Mouse (Mus musculus) lung, postnatal 25 days (tissue): ENCODE results near the gene Arl8b.
A peak's percentile ranks its signal among the peaks of the same experiment; 100 is the strongest.

ENCODE experiments used
- DNase-seq: peaks from one replicate; pipeline ENCODE4 v3.0.0; 2022; ENCODE audit warnings: low spot score

Gene Arl8b

GRCm38 (mm10) chr6:108784796-108785195 is 1.9 kb downstream of the Arl8b start:
- no peak for DNase-seq

GRCm38 (mm10) chr6:108785551-108785950 is 2.7 kb downstream of the Arl8b start:
- DNase-seq, result no peak

GRCm38 (mm10) chr6:108791498-108791897 is 8.6 kb downstream of the Arl8b start:
- no peak for DNase-seq

GRCm38 (mm10) chr6:108795912-108796311 is 13.0 kb downstream of the Arl8b start:
- no peak for DNase-seq

- DNase-seq, result peak; percentile 55
Measured at GRCm38 (mm10) chr6:108796706-108797105, 13.8 kb downstream of the Arl8b start.

GRCm38 (mm10) chr6:108805194-108805593 is 22.3 kb downstream of the Arl8b start:
- DNase-seq, result no peak

GRCm38 (mm10) chr6:108805871-108806270 is 23.0 kb downstream of the Arl8b start:
- no peak for DNase-seq

GRCm38 (mm10) chr6:108807446-108807845 is 24.5 kb downstream of the Arl8b start:
- no peak for DNase-seq

- no peak for DNase-seq
Measured at GRCm38 (mm10) chr6:108808786-108809185, 25.9 kb downstream of the Arl8b start.

GRCm38 (mm10) chr6:108810237-108810636 is 27.3 kb downstream of the Arl8b start:
- no peak for DNase-seq

GRCm38 (mm10) chr6:108812134-108812533 is 29.2 kb downstream of the Arl8b start:
- no peak for DNase-seq

- DNase-seq, result no peak
Measured at GRCm38 (mm10) chr6:108817510-108817909, 34.6 kb downstream of the Arl8b start.

GRCm38 (mm10) chr6:108824816-108825545 is 42.1 kb downstream of the Arl8b start:
- peak; percentile 48 for DNase-seq

- no peak for DNase-seq
Measured at GRCm38 (mm10) chr6:108826070-108826469, 43.2 kb downstream of the Arl8b start.

GRCm38 (mm10) chr6:108827336-108827920 is 44.5 kb downstream of the Arl8b start:
- DNase-seq, result no peak

GRCm38 (mm10) chr6:108828234-108828868 is 45.5 kb downstream of the Arl8b start, which contains the start of gene Edem1:
TSS of gene Edem1 (plus strand) at chr6:108828641.
- DNase-seq, result peak; percentile 99

GRCm38 (mm10) chr6:108828872-108829271 is 46.0 kb downstream of the Arl8b start:
- DNase-seq, result no peak

- DNase-seq, result peak; percentile 63
Measured at GRCm38 (mm10) chr6:108829386-108830370, 46.8 kb downstream of the Arl8b start.

- DNase-seq, result no peak
Measured at GRCm38 (mm10) chr6:108832170-108832569, 49.3 kb downstream of the Arl8b start.

- DNase-seq, result no peak
Measured at GRCm38 (mm10) chr6:108832989-108833388, 50.1 kb downstream of the Arl8b start.

GRCm38 (mm10) chr6:108833963-108834697 is 51.2 kb downstream of the Arl8b start:
- no peak for DNase-seq
